Mouse (Mus musculus): ENCODE results near the gene Krt34. TPM values are rescaled to one million over a fixed set of nuclear protein-coding genes. Genes with fewer than 3 reads are reported as not detected.

The Krt34 gene
- not detected in 2 replicates for polyA plus RNA-seq (2014; fragmentation: Nextera tagmentation; extraction: Ambion mirVana)

GRCm38 (mm10) chr11:100041454-100041853 is at the start of gene Krt34:
TSS of gene Krt34 (minus strand) at chr11:100041554.
- 81% methylated on average over 6 of the region's 6 CpGs for WGBS
- Histone ChIP-seq H3K4me2 (no peak within 1 kb of the TSS), H3K9ac (ENCODE audit: low read depth, low read length) (no peak within 1 kb of the TSS), H3K4me1 (replicated peaks; ENCODE audit: control insufficient read depth, insufficient read depth, low read length) (no peaks in the 10 kb centered on the region), H3K9me3 (ENCODE audit: control insufficient read depth, low read length) (no peaks in the 10 kb centered on the region), H3K27me3 (replicated peaks; ENCODE audit: control insufficient read depth, insufficient read depth, low read length) (no peaks in the 10 kb centered on the region), H3K4me3 (ENCODE audit: low read depth, low read length) (no peak within 1 kb of the TSS), H3K36me3 (ENCODE audit: control insufficient read depth, insufficient read depth, low read length) (no peaks in the 10 kb centered on the region), H3K27ac (ENCODE audit: low read depth, low read length) (no peak within 1 kb of the TSS)
- ATAC-seq (replicated peaks; ENCODE audit: low FRiP score) = no peak
- no peak for DNase-seq (ENCODE audit: low spot score)

- Histone ChIP-seq H3K9me3 (ENCODE audit: control insufficient read depth, low read length) (no peaks in the 10 kb centered on the region), H3K27me3 (replicated peaks; ENCODE audit: control insufficient read depth, insufficient read depth, low read length) (no peaks in the 10 kb centered on the region), H3K4me1 (replicated peaks; ENCODE audit: control insufficient read depth, insufficient read depth, low read length) (no peaks in the 10 kb centered on the region), H3K4me3 (ENCODE audit: low read depth, low read length) (no peak overlapping the region), H3K4me2 (no peak overlapping the region), H3K36me3 (ENCODE audit: control insufficient read depth, insufficient read depth, low read length) (no peaks in the 10 kb centered on the region), H3K9ac (ENCODE audit: low read depth, low read length) (no peak overlapping the region), H3K27ac (ENCODE audit: low read depth, low read length) (no peak overlapping the region)
- WGBS = 66% methylated on average over 7 of the region's 7 CpGs
- no peak for ATAC-seq (replicated peaks; ENCODE audit: low FRiP score)
- no peak for DNase-seq (ENCODE audit: low spot score)
These were observed 47.1 kb upstream of the Krt34 start for GRCm38 (mm10) chr11:100088378-100089025.

GRCm38 (mm10) chr11:100087861-100088260 is 46.5 kb upstream of the Krt34 start, which contains the start of gene Krt32:
TSS of gene Krt32 (minus strand) at chr11:100088226.
- ATAC-seq (replicated peaks; ENCODE audit: low FRiP score) (no peak), DNase-seq (ENCODE audit: low spot score) (no peak)
- no peak within 1 kb of the TSS for H3K4me3 ChIP-seq (ENCODE audit: low read depth, low read length)
- no peaks in the 10 kb centered on the region for H3K4me1 ChIP-seq (replicated peaks; ENCODE audit: control insufficient read depth, insufficient read depth, low read length)
- H3K9me3 ChIP-seq (ENCODE audit: control insufficient read depth, low read length) = no peaks in the 10 kb centered on the region
- H3K27me3 ChIP-seq (replicated peaks; ENCODE audit: control insufficient read depth, insufficient read depth, low read length) = no peaks in the 10 kb centered on the region
- 88% methylated on average over 10 of the region's 10 CpGs for WGBS
- H3K9ac ChIP-seq (ENCODE audit: low read depth, low read length) = no peak within 1 kb of the TSS
- H3K4me2 ChIP-seq = no peak within 1 kb of the TSS
- H3K27ac ChIP-seq (ENCODE audit: low read depth, low read length) = no peak within 1 kb of the TSS
- H3K36me3 ChIP-seq (ENCODE audit: control insufficient read depth, insufficient read depth, low read length) = no peaks in the 10 kb centered on the region

- no peak for DNase-seq (ENCODE audit: low spot score)
These were observed 32.5 kb upstream of the Krt34 start for GRCm38 (mm10) chr11:100073873-100074272.

GRCm38 (mm10) chr11:100067293-100068036 is 26.1 kb upstream of the Krt34 start:
- H3K4me1 ChIP-seq (replicated peaks; ENCODE audit: control insufficient read depth, insufficient read depth, low read length) = no peaks in the 10 kb centered on the region
- H3K9me3 ChIP-seq (ENCODE audit: control insufficient read depth, low read length) = no peaks in the 10 kb centered on the region
- no peaks in the 10 kb centered on the region for H3K36me3 ChIP-seq (ENCODE audit: control insufficient read depth, insufficient read depth, low read length)
- H3K9ac ChIP-seq (ENCODE audit: low read depth, low read length) = no peak overlapping the region
- ATAC-seq (replicated peaks; ENCODE audit: low FRiP score) (no peak), DNase-seq (ENCODE audit: low spot score) (no peak)
- no peak overlapping the region for H3K4me3 ChIP-seq (ENCODE audit: low read depth, low read length)
- no peak overlapping the region for H3K4me2 ChIP-seq
- 79% methylated on average over 17 of the region's 17 CpGs for WGBS
- no peak overlapping the region for H3K27ac ChIP-seq (ENCODE audit: low read depth, low read length)
- no peaks in the 10 kb centered on the region for H3K27me3 ChIP-seq (replicated peaks; ENCODE audit: control insufficient read depth, insufficient read depth, low read length)

More at GRCm38 (mm10) chr11:100073873-100074272, 32.5 kb upstream of the Krt34 start:
- H3K9me3 ChIP-seq (ENCODE audit: control insufficient read depth, low read length) = no peaks in the 10 kb centered on the region
- H3K4me2 ChIP-seq = no peak overlapping the region
- 47% methylated on average over 1 of the region's 1 CpGs for WGBS
- H3K4me1 ChIP-seq (replicated peaks; ENCODE audit: control insufficient read depth, insufficient read depth, low read length) = no peaks in the 10 kb centered on the region
- no peak overlapping the region for H3K27ac ChIP-seq (ENCODE audit: low read depth, low read length)
- no peak overlapping the region for H3K4me3 ChIP-seq (ENCODE audit: low read depth, low read length)
- H3K36me3 ChIP-seq (ENCODE audit: control insufficient read depth, insufficient read depth, low read length) = no peaks in the 10 kb centered on the region
- no peaks in the 10 kb centered on the region for H3K27me3 ChIP-seq (replicated peaks; ENCODE audit: control insufficient read depth, insufficient read depth, low read length)
- no peak overlapping the region for H3K9ac ChIP-seq (ENCODE audit: low read depth, low read length)
- no peak for ATAC-seq (replicated peaks; ENCODE audit: low FRiP score)

GRCm38 (mm10) chr11:100066236-100067010 is 25.1 kb upstream of the Krt34 start:
- ATAC-seq (replicated peaks; ENCODE audit: low FRiP score) (no peak), DNase-seq (ENCODE audit: low spot score) (no peak)
- H3K27me3 ChIP-seq (replicated peaks; ENCODE audit: control insufficient read depth, insufficient read depth, low read length) = no peaks in the 10 kb centered on the region
- H3K36me3 ChIP-seq (ENCODE audit: control insufficient read depth, insufficient read depth, low read length) = no peaks in the 10 kb centered on the region
- no peak overlapping the region for H3K4me2 ChIP-seq
- H3K9me3 ChIP-seq (ENCODE audit: control insufficient read depth, low read length) = no peaks in the 10 kb centered on the region
- 78% methylated on average over 12 of the region's 12 CpGs for WGBS
- H3K9ac ChIP-seq (ENCODE audit: low read depth, low read length) = no peak overlapping the region
- H3K27ac ChIP-seq (ENCODE audit: low read depth, low read length) = no peak overlapping the region
- H3K4me1 ChIP-seq (replicated peaks; ENCODE audit: control insufficient read depth, insufficient read depth, low read length) = no peaks in the 10 kb centered on the region
- no peak overlapping the region for H3K4me3 ChIP-seq (ENCODE audit: low read depth, low read length)

GRCm38 (mm10) chr11:100058875-100059274 is 17.5 kb upstream of the Krt34 start:
- WGBS = 66% methylated on average over 8 of the region's 8 CpGs
- no peaks in the 10 kb centered on the region for H3K36me3 ChIP-seq (ENCODE audit: control insufficient read depth, insufficient read depth, low read length)
- H3K4me3 ChIP-seq (ENCODE audit: low read depth, low read length) = no peak overlapping the region
- no peak for DNase-seq (ENCODE audit: low spot score)
- no peaks in the 10 kb centered on the region for H3K27me3 ChIP-seq (replicated peaks; ENCODE audit: control insufficient read depth, insufficient read depth, low read length)
- H3K4me1 ChIP-seq (replicated peaks; ENCODE audit: control insufficient read depth, insufficient read depth, low read length) = no peaks in the 10 kb centered on the region
- no peaks in the 10 kb centered on the region for H3K9me3 ChIP-seq (ENCODE audit: control insufficient read depth, low read length)
- ATAC-seq (replicated peaks; ENCODE audit: low FRiP score) = no peak
- H3K27ac ChIP-seq (ENCODE audit: low read depth, low read length) = no peak overlapping the region
- no peak overlapping the region for H3K9ac ChIP-seq (ENCODE audit: low read depth, low read length)
- no peak overlapping the region for H3K4me2 ChIP-seq

GRCm38 (mm10) chr11:100055686-100056655 is 14.6 kb upstream of the Krt34 start:
- H3K27ac ChIP-seq (ENCODE audit: low read depth, low read length) = no peak overlapping the region
- no peak overlapping the region for H3K4me2 ChIP-seq
- no peaks in the 10 kb centered on the region for H3K27me3 ChIP-seq (replicated peaks; ENCODE audit: control insufficient read depth, insufficient read depth, low read length)
- no peaks in the 10 kb centered on the region for H3K4me1 ChIP-seq (replicated peaks; ENCODE audit: control insufficient read depth, insufficient read depth, low read length)
- no peak overlapping the region for H3K9ac ChIP-seq (ENCODE audit: low read depth, low read length)
- H3K4me3 ChIP-seq (ENCODE audit: low read depth, low read length) = no peak overlapping the region
- H3K36me3 ChIP-seq (ENCODE audit: control insufficient read depth, insufficient read depth, low read length) = no peaks in the 10 kb centered on the region
- H3K9me3 ChIP-seq (ENCODE audit: control insufficient read depth, low read length) = no peaks in the 10 kb centered on the region
- DNase-seq (ENCODE audit: low spot score) = no peak
- ATAC-seq (replicated peaks; ENCODE audit: low FRiP score) = no peak
- WGBS = 60% methylated on average over 9 of the region's 9 CpGs

All from liver, embryonic 11.5 days (tissue).